Mouse (Mus musculus): ENCODE measurements around the gene Nav2. TPM values are rescaled to one million over a fixed set of nuclear protein-coding genes. Genes with fewer than 3 reads are reported as not detected.

The Nav2 gene
- total and polyA plus RNA-seq, 3 experiments = under 0.01 TPM; not detected in 2

GRCm38 (mm10) chr7:49240461-49240860 lies 331.9 kb downstream of the Nav2 start:
- Histone ChIP-seq H3K27ac (ENCODE audit: insufficient read depth, low read depth) (no peak overlapping the region), H3K9ac (ENCODE audit: insufficient read depth, low read depth) (no peak overlapping the region), H3K27me3 (replicated peaks) (peaks cover 82% of the 10 kb centered on the region), H3K4me3 (replicated peaks in 1 of 3; ENCODE audit: low read depth in 2 of 3, low read length in 2 of 3, poor library complexity in 1 of 3) (no peak overlapping the region), H3K4me1 (ENCODE audit: control insufficient read depth in 1 of 2, insufficient read depth in 2 of 2) (no peaks in the 10 kb centered on the region), H3K36me3 (replicated peaks in 1 of 2; ENCODE audit: control insufficient read depth in 1 of 2, insufficient read depth in 1 of 2, low read length in 1 of 2) (no peaks in the 10 kb centered on the region), H3K4me2 (ENCODE audit: insufficient read depth, low read depth, poor library complexity, severe bottlenecking) (no peak overlapping the region), H3K9me3 (replicated peaks; ENCODE audit: low read length) (no peaks in the 10 kb centered on the region), H3K79me2 (replicated peaks; ENCODE audit: control insufficient read depth, extremely low read depth, insufficient read depth, poor library complexity, severe bottlenecking) (no peaks in the 10 kb centered on the region)
- TF ChIP-seq NRF1 (IDR thresholded peaks at IDR 0.05; ENCODE audit: low read depth, low read length) (no peak), ZNF384 (IDR thresholded peaks at IDR 0.05; ENCODE audit: low read depth, low read length) (no peak), ETS1 (conservative IDR thresholded peaks at IDR 0.05; ENCODE audit: low read depth, low read length) (no peak), ELF1 (IDR thresholded peaks at IDR 0.05; ENCODE audit: low read depth, low read length) (no peak), CHD1 (IDR thresholded peaks at IDR 0.05; ENCODE audit: low read depth, low read length) (no peak), ZKSCAN1 (IDR thresholded peaks at IDR 0.05; ENCODE audit: borderline replicate concordance, low read depth, low read length) (no peak), UBTF (IDR thresholded peaks at IDR 0.05; ENCODE audit: low read depth, low read length) (no peak)
- in situ Hi-C loops (cut with MboI; ENCODE audit: low pct_ligation_motif_present, low pct_unique_long_range_greater_than_20kb, low sequenced_read_pairs) (no loop called here), dilution Hi-C loops (cut with MboI; ENCODE audit: extremely low pct_ligation_motif_present, extremely low pct_unique_long_range_greater_than_20kb, low sequenced_read_pairs) (no loop called here)
- DNase-seq (ENCODE audit: extremely low read depth) = no peak

GRCm38 (mm10) chr7:49241229-49241751 lies 332.8 kb downstream of the Nav2 start:
- in situ Hi-C loops (cut with MboI; ENCODE audit: low pct_ligation_motif_present, low pct_unique_long_range_greater_than_20kb, low sequenced_read_pairs) = no loop called here
- TF ChIP-seq ZKSCAN1 (IDR thresholded peaks at IDR 0.05; ENCODE audit: borderline replicate concordance, low read depth, low read length) = no peak
- no peak for TF ChIP-seq MAZ (IDR thresholded peaks at IDR 0.05; ENCODE audit: low read depth, low read length)
- no peak for TF ChIP-seq JUND (conservative IDR thresholded peaks at IDR 0.05; ENCODE audit: low read depth, low read length)
- no peak for TF ChIP-seq MYC (IDR thresholded peaks at IDR 0.05; ENCODE audit: low read depth, low read length)
- no peak for TF ChIP-seq UBTF (IDR thresholded peaks at IDR 0.05; ENCODE audit: low read depth, low read length)
- TF ChIP-seq MEF2A (IDR thresholded peaks at IDR 0.05; ENCODE audit: borderline replicate concordance, low read depth, low read length) = no peak
- Histone ChIP-seq H3K27me3 (replicated peaks) (peaks cover 81% of the 10 kb centered on the region), H3K36me3 (replicated peaks in 1 of 2; ENCODE audit: control insufficient read depth in 1 of 2, insufficient read depth in 1 of 2, low read length in 1 of 2) (no peaks in the 10 kb centered on the region), H3K4me3 (replicated peaks in 1 of 3; ENCODE audit: low read depth in 2 of 3, low read length in 2 of 3, poor library complexity in 1 of 3) (no peak overlapping the region), H3K9ac (ENCODE audit: insufficient read depth, low read depth) (no peak overlapping the region), H3K27ac (ENCODE audit: insufficient read depth, low read depth) (no peak overlapping the region), H3K4me2 (ENCODE audit: insufficient read depth, low read depth, poor library complexity, severe bottlenecking) (no peak overlapping the region), H3K79me2 (replicated peaks; ENCODE audit: control insufficient read depth, extremely low read depth, insufficient read depth, poor library complexity, severe bottlenecking) (no peaks in the 10 kb centered on the region), H3K4me1 (ENCODE audit: control insufficient read depth in 1 of 2, insufficient read depth in 2 of 2) (peaks cover 0 to 2% of the 10 kb centered on the region in 2 experiments; a peak in 2 of 4 replicates), H3K9me3 (replicated peaks; ENCODE audit: low read length) (peaks cover 8% of the 10 kb centered on the region)
- no peak for DNase-seq (ENCODE audit: extremely low read depth)
- dilution Hi-C loops (cut with MboI; ENCODE audit: extremely low pct_ligation_motif_present, extremely low pct_unique_long_range_greater_than_20kb, low sequenced_read_pairs) = no loop called here

- in situ Hi-C loops (cut with MboI; ENCODE audit: low pct_ligation_motif_present, low pct_unique_long_range_greater_than_20kb, low sequenced_read_pairs) = no loop called here
Measured at GRCm38 (mm10) chr7:49242261-49242660, 333.7 kb downstream of the Nav2 start.

More at GRCm38 (mm10) chr7:49242261-49242660, 333.7 kb downstream of the Nav2 start:
- Histone ChIP-seq H3K36me3 (replicated peaks in 1 of 2; ENCODE audit: control insufficient read depth in 1 of 2, insufficient read depth in 1 of 2, low read length in 1 of 2) (no peaks in the 10 kb centered on the region), H3K4me3 (replicated peaks in 1 of 3; ENCODE audit: low read depth in 2 of 3, low read length in 2 of 3, poor library complexity in 1 of 3) (no peak overlapping the region), H3K27ac (ENCODE audit: insufficient read depth, low read depth) (no peak overlapping the region), H3K4me2 (ENCODE audit: insufficient read depth, low read depth, poor library complexity, severe bottlenecking) (no peak overlapping the region), H3K27me3 (replicated peaks) (peaks cover 83% of the 10 kb centered on the region), H3K9ac (ENCODE audit: insufficient read depth, low read depth) (no peak overlapping the region), H3K9me3 (replicated peaks; ENCODE audit: low read length) (peaks cover 16% of the 10 kb centered on the region), H3K79me2 (replicated peaks; ENCODE audit: control insufficient read depth, extremely low read depth, insufficient read depth, poor library complexity, severe bottlenecking) (no peaks in the 10 kb centered on the region), H3K4me1 (ENCODE audit: control insufficient read depth in 1 of 2, insufficient read depth in 2 of 2) (peaks cover 0 to 2% of the 10 kb centered on the region in 2 experiments; a peak in 2 of 4 replicates)
- TF ChIP-seq EP300 (IDR thresholded peaks at IDR 0.05; ENCODE audit: low read length) (no peak), MAZ (IDR thresholded peaks at IDR 0.05; ENCODE audit: low read depth, low read length) (no peak), CHD1 (IDR thresholded peaks at IDR 0.05; ENCODE audit: low read depth, low read length) (no peak), HCFC1 (IDR thresholded peaks at IDR 0.05; ENCODE audit: low read depth, low read length) (no peak), POLR2AphosphoS2 (IDR thresholded peaks at IDR 0.05; ENCODE audit: low read depth, low read length) (no peak), ETS1 (conservative IDR thresholded peaks at IDR 0.05; ENCODE audit: low read depth, low read length) (no peak), E2F4 (IDR thresholded peaks at IDR 0.05; ENCODE audit: insufficient replicate concordance, low read depth, low read length) (no peak), SMC3 (IDR thresholded peaks at IDR 0.05; ENCODE audit: low read depth, low read length) (no peak), PAX5 (IDR thresholded peaks at IDR 0.05; ENCODE audit: low read length) (no peak), JUND (conservative IDR thresholded peaks at IDR 0.05; ENCODE audit: low read depth, low read length) (no peak), IRF4 (IDR thresholded peaks at IDR 0.05; ENCODE audit: low read depth, low read length) (no peak), ELF1 (IDR thresholded peaks at IDR 0.05; ENCODE audit: low read depth, low read length) (no peak), POLR2A (IDR thresholded peaks at IDR 0.05; ENCODE audit: low read depth, low read length) (no peak)
- dilution Hi-C loops (cut with MboI; ENCODE audit: extremely low pct_ligation_motif_present, extremely low pct_unique_long_range_greater_than_20kb, low sequenced_read_pairs) = no loop called here
- DNase-seq (ENCODE audit: extremely low read depth) = no peak
